Comparison of ENCODE assay signal across 14 mouse cellular contexts in genomic region chr1:169367772-169368501, GRCm38 (mm10).
DNase-seq lines count a peak whose midpoint lies in the region; ATAC-seq and TF ChIP-seq lines count a peak whose summit lies in the region.
"Had no signal": no experiment of that assay in that cellular context is flagged by ENCODE, and none has a peak within 500 bp of the region (broad histone marks: within the 10 kb centered on the region; RNA-seq: fewer than 3 reads in every experiment).

No protein-coding gene starts in this region.

- H3K4me1 ChIP-seq in intestine, embryonic 14.5 days (replicated peaks; ENCODE audit: control insufficient read depth, insufficient read depth, low read length) = peaks cover 18% of the 10 kb centered on the region
- H3K4me1 ChIP-seq in intestine, postnatal 0 days (replicated peaks; ENCODE audit: control insufficient read depth, insufficient read depth, low read length) = no peaks in the 10 kb centered on the region
- H3K4me1 ChIP-seq in hindbrain, embryonic 16.5 days (ENCODE audit: control insufficient read depth, insufficient read depth, low read depth, low read length) = no peaks in the 10 kb centered on the region
- H3K4me1 ChIP-seq: embryonic facial prominence, embryonic 13.5 days; heart, embryonic 13.5 days had no signal

- WGBS in intestine, embryonic 14.5 days = 27% methylated on average over 10 of the region's 10 CpGs
- WGBS in intestine, postnatal 0 days = 32% methylated on average over 10 of the region's 10 CpGs
- WGBS in hindbrain, embryonic 16.5 days = 63% methylated on average over 10 of the region's 10 CpGs

- H3K9ac ChIP-seq in intestine, embryonic 14.5 days (ENCODE audit: low read length) = no peak overlapping the region
- no peak overlapping the region for H3K9ac ChIP-seq in intestine, postnatal 0 days (ENCODE audit: low read depth, low read length)
- no peak overlapping the region for H3K9ac ChIP-seq in hindbrain, embryonic 16.5 days (ENCODE audit: low read depth, low read length)
- H3K9ac ChIP-seq: embryonic facial prominence, embryonic 13.5 days; heart, embryonic 13.5 days had no signal

- no peaks in the 10 kb centered on the region for H3K27me3 ChIP-seq in intestine, embryonic 14.5 days (replicated peaks; ENCODE audit: control insufficient read depth, insufficient read depth, low read length)
- H3K27me3 ChIP-seq in intestine, postnatal 0 days (replicated peaks; ENCODE audit: control insufficient read depth, insufficient read depth, low read length) = no peaks in the 10 kb centered on the region
- H3K27me3 ChIP-seq in hindbrain, embryonic 16.5 days (replicated peaks; ENCODE audit: control insufficient read depth, insufficient read depth, low read length) = no peaks in the 10 kb centered on the region
- H3K27me3 ChIP-seq: embryonic facial prominence, embryonic 13.5 days; heart, embryonic 13.5 days had no signal

- no peak for TF ChIP-seq CTCF in intestine, postnatal 0 days (IDR thresholded peaks at IDR 0.05; ENCODE audit: low read depth)

- no peak overlapping the region for H3K4me3 ChIP-seq in intestine, embryonic 14.5 days (ENCODE audit: low read depth, low read length)
- no peak overlapping the region for H3K4me3 ChIP-seq in intestine, postnatal 0 days (ENCODE audit: low read depth, low read length)
- H3K4me3 ChIP-seq in hindbrain, embryonic 16.5 days (ENCODE audit: low read length) = no peak overlapping the region
- H3K4me3 ChIP-seq: embryonic facial prominence, embryonic 13.5 days; heart, embryonic 13.5 days had no signal

- DNase-seq in intestine, embryonic 14.5 days (ENCODE audit: low spot score) = peak; percentile 58
- peak; percentile 22 for DNase-seq in right cerebral cortex, postnatal 4 days
- no peak for DNase-seq in right cerebral cortex, postnatal 36 days (ENCODE audit: low spot score in 2 of 2)
- peak; percentile 14 for DNase-seq in retina, postnatal 1 day
- DNase-seq in gastrocnemius, adult 8-10 months (ENCODE audit: low spot score in 2 of 2) = no peak
- DNase-seq in ovary, postnatal 14 days (ENCODE audit: low spot score) = no peak
- DNase-seq: adrenal gland, postnatal 25 days; cerebellum, adult 18-20 months; lung, adult 2 months; thymus, postnatal 36 days had no signal

- H3K36me3 ChIP-seq in intestine, embryonic 14.5 days (ENCODE audit: control insufficient read depth, insufficient read depth, low read length) = no peaks in the 10 kb centered on the region
- no peaks in the 10 kb centered on the region for H3K36me3 ChIP-seq in intestine, postnatal 0 days (ENCODE audit: control insufficient read depth, insufficient read depth)
- no peaks in the 10 kb centered on the region for H3K36me3 ChIP-seq in hindbrain, embryonic 16.5 days (ENCODE audit: control insufficient read depth, insufficient read depth, low read length)
- H3K36me3 ChIP-seq: embryonic facial prominence, embryonic 13.5 days; heart, embryonic 13.5 days had no signal

- no peak overlapping the region for H3K4me2 ChIP-seq in intestine, embryonic 14.5 days (ENCODE audit: low read length)
- no peak overlapping the region for H3K4me2 ChIP-seq in intestine, postnatal 0 days (replicated peaks; ENCODE audit: low read depth)
- no peak overlapping the region for H3K4me2 ChIP-seq in hindbrain, embryonic 16.5 days (ENCODE audit: low read length)
- H3K4me2 ChIP-seq: embryonic facial prominence, embryonic 13.5 days; heart, embryonic 13.5 days had no signal

- no peak overlapping the region for H3K27ac ChIP-seq in intestine, embryonic 14.5 days (ENCODE audit: low read depth)
- no peak overlapping the region for H3K27ac ChIP-seq in intestine, postnatal 0 days (ENCODE audit: low read depth, low read length)
- H3K27ac ChIP-seq in hindbrain, embryonic 16.5 days (ENCODE audit: low read depth, low read length) = no peak overlapping the region
- H3K27ac ChIP-seq: embryonic facial prominence, embryonic 13.5 days; heart, embryonic 13.5 days had no signal

- no peak; the same call in 1 of the 2 replicates for ATAC-seq in intestine, embryonic 14.5 days (replicated peaks; ENCODE audit: low FRiP score, low TSS enrichment, low read depth)
- ATAC-seq in intestine, postnatal 0 days = no peak
- peak; percentile 45; the same call in 1 of the 2 replicates for ATAC-seq in hindbrain, embryonic 16.5 days

- no peaks in the 10 kb centered on the region for H3K9me3 ChIP-seq in intestine, embryonic 14.5 days (ENCODE audit: control insufficient read depth, low read length)
- no peaks in the 10 kb centered on the region for H3K9me3 ChIP-seq in intestine, postnatal 0 days (ENCODE audit: control insufficient read depth)
- H3K9me3 ChIP-seq in hindbrain, embryonic 16.5 days (ENCODE audit: control insufficient read depth, low read length) = no peaks in the 10 kb centered on the region
- H3K9me3 ChIP-seq: embryonic facial prominence, embryonic 13.5 days; heart, embryonic 13.5 days had no signal

Comparison
In these comparisons a context has a peak if more than half of its experiments do, and no peak if none do; other contexts are left out.
1. DNase-seq: peak in intestine, embryonic 14.5 days (single experiment), right cerebral cortex, postnatal 4 days (single experiment) and retina, postnatal 1 day (single experiment); none in right cerebral cortex, postnatal 36 days (0 of 2), gastrocnemius, adult 8-10 months (0 of 2) and ovary, postnatal 14 days (single experiment).